Mouse (Mus musculus) midbrain, embryonic 14.5 days (tissue): ENCODE measurements around the gene Hoxa4. TPM values are rescaled to one million over a fixed set of nuclear protein-coding genes. Genes with fewer than 3 reads are reported as not detected.

Experiments
- ATAC-seq: fragments of 200-750 bp; cut with Nextera tagmentation; 2 replicates; pipeline ENCODE4 v1.8.0; 2017; ENCODE audit warnings: moderate number of reproducible peaks, moderate library complexity; ENCODE audit not compliant: low FRiP score, low TSS enrichment
- DNase-seq: peaks from one replicate; pipeline ENCODE4 v3.0.0-alpha.2; 2015
- H3K27ac ChIP-seq: fragments of 300-500 bp; sonication (generic); replicated peaks from 2 replicates; pipeline ENCODE4 v1.5.1; 2014; ENCODE audit warnings: mild to moderate bottlenecking, low read depth, low read length, moderate library complexity
- H3K27me3 ChIP-seq: fragments of 300-500 bp; sonication (generic); 2 replicates; pipeline ENCODE4 v1.6.1; 2014; ENCODE audit warnings: low read length, control low read depth, mixed read lengths; ENCODE audit not compliant: control insufficient read depth, insufficient read depth
- H3K36me3 ChIP-seq: fragments of 300-500 bp; sonication (generic); 2 replicates; pipeline ENCODE4 v1.6.1; 2014; ENCODE audit warnings: low read length, control low read depth; ENCODE audit not compliant: control insufficient read depth, insufficient read depth
- H3K4me1 ChIP-seq: fragments of 300-500 bp; sonication (generic); 2 replicates; pipeline ENCODE4 v1.6.1; 2014; ENCODE audit warnings: mild to moderate bottlenecking, antibody characterized with exemption, low read length, control low read depth; ENCODE audit not compliant: control insufficient read depth, insufficient read depth
- H3K4me2 ChIP-seq: fragments of 300-500 bp; sonication (generic); 2 replicates; pipeline ENCODE4 v1.6.1; 2014; ENCODE audit warnings: mild to moderate bottlenecking, low read length, moderate library complexity
- H3K4me3 ChIP-seq: fragments of 300-500 bp; sonication (generic); replicated peaks from 2 replicates; pipeline ENCODE4 v1.5.1; 2014; ENCODE audit warnings: low read depth, low read length
- H3K9ac ChIP-seq: fragments of 300-500 bp; sonication (generic); replicated peaks from 2 replicates; pipeline ENCODE4 v1.6.1; 2014; ENCODE audit warnings: mild to moderate bottlenecking, low read length, moderate library complexity
- H3K9me3 ChIP-seq: fragments of 300-500 bp; sonication (generic); 2 replicates; pipeline ENCODE4 v1.6.1; 2016; ENCODE audit warnings: low read length, control low read depth, mixed read lengths; ENCODE audit not compliant: control insufficient read depth
- WGBS: fragments of 180-500 bp; shearing (Covaris S2); extraction: QIAGEN DNeasy Blood & Tissue Kit; methylation state at CpG from one replicate; pipeline ENCODE4 v1.1.7; 2014; 5-methylcytosine and 5-hydroxymethylcytosine counted together
- polyA plus RNA-seq: library from polyadenylated mRNA; unstranded; fragments of >200 nt; fragmentation: Nextera tagmentation; extraction: Ambion mirVana; gene quantifications from 2 replicates; pipeline ENCODE4 v1.2.1, GENCODE M21; 2014

Hoxa4 gene
- polyA plus RNA-seq, 1 experiment from 2014 or later, result not detected

- Histone ChIP-seq H3K4me3 (no peak overlapping the region), H3K36me3 (no peaks in the 10 kb centered on the region), H3K27ac (no peak overlapping the region), H3K9me3 (no peaks in the 10 kb centered on the region), H3K4me2 (no peak overlapping the region), H3K9ac (no peak overlapping the region), H3K27me3 (peaks cover 97% of the 10 kb centered on the region), H3K4me1 (no peaks in the 10 kb centered on the region)
- no peak for DNase-seq
- WGBS, result 18% methylated on average over 6 of the region's 6 CpGs
- ATAC-seq, result no peak
These were observed 44.3 kb upstream of the Hoxa4 start for GRCm38 (mm10) chr6:52235866-52236265.

- H3K27ac ChIP-seq, result no peak overlapping the region
- no peak overlapping the region for H3K9ac ChIP-seq
- WGBS, result 30% methylated on average over 9 of the region's 9 CpGs
- DNase-seq, result no peak
- H3K4me2 ChIP-seq, result no peak overlapping the region
- no peaks in the 10 kb centered on the region for H3K36me3 ChIP-seq
- H3K27me3 ChIP-seq, result peaks cover 97% of the 10 kb centered on the region
- no peak for ATAC-seq
- H3K4me1 ChIP-seq, result no peaks in the 10 kb centered on the region
- H3K9me3 ChIP-seq, result no peaks in the 10 kb centered on the region
- no peak overlapping the region for H3K4me3 ChIP-seq
These were observed 43.7 kb upstream of the Hoxa4 start for GRCm38 (mm10) chr6:52235267-52235666.

- ATAC-seq (no peak), DNase-seq (no peak)
- 2% methylated on average over 67 of the region's 68 CpGs for WGBS
- H3K36me3 ChIP-seq, result no peaks in the 10 kb centered on the region
- H3K4me1 ChIP-seq, result no peaks in the 10 kb centered on the region
- H3K27me3 ChIP-seq, result peaks cover 97% of the 10 kb centered on the region
- no peak overlapping the region for H3K4me3 ChIP-seq
- H3K9ac ChIP-seq, result no peak overlapping the region
- H3K4me2 ChIP-seq, result no peak overlapping the region
- H3K9me3 ChIP-seq, result no peaks in the 10 kb centered on the region
- no peak overlapping the region for H3K27ac ChIP-seq
These were observed 43.0 kb upstream of the Hoxa4 start for GRCm38 (mm10) chr6:52234428-52235140.

GRCm38 (mm10) chr6:52233546-52234427 lies 42.2 kb upstream of the Hoxa4 start:
- Histone ChIP-seq H3K27me3 (peaks cover 98% of the 10 kb centered on the region), H3K36me3 (no peaks in the 10 kb centered on the region), H3K9me3 (no peaks in the 10 kb centered on the region), H3K9ac (no peak overlapping the region), H3K4me2 (no peak overlapping the region), H3K27ac (no peak overlapping the region), H3K4me3 (no peak overlapping the region), H3K4me1 (no peaks in the 10 kb centered on the region)
- DNase-seq, result no peak
- ATAC-seq, result no peak
- under 1% methylated on average over 70 of the region's 70 CpGs for WGBS

GRCm38 (mm10) chr6:52232984-52233545 lies 41.5 kb upstream of the Hoxa4 start:
- H3K36me3 ChIP-seq, result no peaks in the 10 kb centered on the region
- 2% methylated on average over 23 of the region's 23 CpGs for WGBS
- H3K27ac ChIP-seq, result no peak overlapping the region
- ATAC-seq (no peak), DNase-seq (no peak)
- no peaks in the 10 kb centered on the region for H3K4me1 ChIP-seq
- no peak overlapping the region for H3K4me3 ChIP-seq
- H3K9ac ChIP-seq, result no peak overlapping the region
- peaks cover 96% of the 10 kb centered on the region for H3K27me3 ChIP-seq
- no peaks in the 10 kb centered on the region for H3K9me3 ChIP-seq
- no peak overlapping the region for H3K4me2 ChIP-seq

- H3K36me3 ChIP-seq, result no peaks in the 10 kb centered on the region
- H3K4me2 ChIP-seq, result no peak overlapping the region
- peaks cover 96% of the 10 kb centered on the region for H3K27me3 ChIP-seq
- no peak overlapping the region for H3K27ac ChIP-seq
- no peak overlapping the region for H3K4me3 ChIP-seq
- ATAC-seq (no peak), DNase-seq (no peak)
- H3K9me3 ChIP-seq, result no peaks in the 10 kb centered on the region
- whole genome bisulfite sequencing, result 1% methylated on average over 18 of the region's 18 CpGs
- H3K4me1 ChIP-seq, result no peaks in the 10 kb centered on the region
- H3K9ac ChIP-seq, result no peak overlapping the region
These were observed 41.0 kb upstream of the Hoxa4 start for GRCm38 (mm10) chr6:52232568-52232965.

- ATAC-seq, result no peak
These were observed 40.5 kb upstream of the Hoxa4 start for GRCm38 (mm10) chr6:52231885-52232567.

GRCm38 (mm10) chr6:52230516-52231165 lies 39.1 kb upstream of the Hoxa4 start, which contains the start of gene Hoxa9:
Gene Hoxa9, minus strand, starts transcription at chr6:52231089.
- Histone ChIP-seq H3K4me2 (no peak within 1 kb of the TSS), H3K9me3 (no peaks in the 10 kb centered on the region), H3K4me3 (no peak within 1 kb of the TSS), H3K9ac (no peak within 1 kb of the TSS), H3K36me3 (no peaks in the 10 kb centered on the region), H3K27ac (no peak within 1 kb of the TSS), H3K27me3 (peaks cover 96% of the 10 kb centered on the region), H3K4me1 (no peaks in the 10 kb centered on the region)
- no peak for DNase-seq
- WGBS, result under 1% methylated on average over 29 of the region's 36 CpGs
- no peak for ATAC-seq

More at GRCm38 (mm10) chr6:52231885-52232567, 40.5 kb upstream of the Hoxa4 start:
- Histone ChIP-seq H3K27me3 (peaks cover 96% of the 10 kb centered on the region), H3K4me3 (no peak overlapping the region), H3K4me1 (no peaks in the 10 kb centered on the region), H3K9ac (no peak overlapping the region), H3K9me3 (no peaks in the 10 kb centered on the region), H3K4me2 (no peak overlapping the region), H3K36me3 (no peaks in the 10 kb centered on the region), H3K27ac (no peak overlapping the region)
- no peak for DNase-seq
- WGBS, result 2% methylated on average over 18 of the region's 18 CpGs
